Mouse (Mus musculus) stomach, postnatal 0 days (tissue): ENCODE measurements around the gene Phb2.

Source experiments
- CTCF ChIP-seq: IDR thresholded peaks from 2 replicates; pipeline ENCODE4 v1.5.1; 2016; ENCODE audit warnings: antibody characterized with exemption, low read depth, mild to moderate bottlenecking, moderate library complexity
- EP300 ChIP-seq: optimal IDR thresholded peaks from 2 replicates; pipeline ENCODE3; 2016; ENCODE audit warnings: antibody characterized with exemption

DNA sequence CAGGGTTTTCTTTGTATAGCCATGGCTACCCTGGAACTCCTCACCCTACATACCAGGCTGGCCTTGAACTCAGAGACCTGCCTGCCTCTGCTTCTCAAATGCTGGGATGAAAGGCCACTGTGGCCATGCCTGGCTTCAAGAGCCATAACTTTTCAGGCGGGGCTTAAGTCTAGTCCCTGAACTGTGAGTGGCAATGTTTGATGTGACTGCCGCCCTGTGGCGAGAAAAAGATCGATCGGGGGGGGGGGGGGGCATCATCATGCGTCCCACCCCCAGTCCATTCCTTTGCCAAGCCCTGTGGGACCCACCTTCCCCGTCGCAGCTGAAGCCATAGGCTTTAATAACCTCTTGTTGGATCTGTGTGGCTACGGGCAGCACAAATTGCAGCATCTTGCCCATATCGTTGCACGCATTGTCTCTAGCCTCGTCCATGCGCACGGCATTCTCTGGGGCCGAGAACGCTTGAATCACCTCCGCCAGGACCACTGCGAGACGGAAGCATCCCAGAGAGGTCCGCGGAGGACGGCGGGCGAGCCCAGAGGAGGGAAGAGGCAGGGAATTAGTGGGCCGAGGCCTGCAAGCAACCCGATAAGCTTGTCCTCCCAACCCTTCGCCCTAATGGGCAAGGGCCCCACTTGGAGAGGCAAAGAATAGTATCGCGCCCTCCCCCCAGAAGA lies 28.2 kb downstream of the Phb2 start:
- TF ChIP-seq CTCF (peak; percentile 77), EP300 (no peak)
